In the genomic region with DNA sequence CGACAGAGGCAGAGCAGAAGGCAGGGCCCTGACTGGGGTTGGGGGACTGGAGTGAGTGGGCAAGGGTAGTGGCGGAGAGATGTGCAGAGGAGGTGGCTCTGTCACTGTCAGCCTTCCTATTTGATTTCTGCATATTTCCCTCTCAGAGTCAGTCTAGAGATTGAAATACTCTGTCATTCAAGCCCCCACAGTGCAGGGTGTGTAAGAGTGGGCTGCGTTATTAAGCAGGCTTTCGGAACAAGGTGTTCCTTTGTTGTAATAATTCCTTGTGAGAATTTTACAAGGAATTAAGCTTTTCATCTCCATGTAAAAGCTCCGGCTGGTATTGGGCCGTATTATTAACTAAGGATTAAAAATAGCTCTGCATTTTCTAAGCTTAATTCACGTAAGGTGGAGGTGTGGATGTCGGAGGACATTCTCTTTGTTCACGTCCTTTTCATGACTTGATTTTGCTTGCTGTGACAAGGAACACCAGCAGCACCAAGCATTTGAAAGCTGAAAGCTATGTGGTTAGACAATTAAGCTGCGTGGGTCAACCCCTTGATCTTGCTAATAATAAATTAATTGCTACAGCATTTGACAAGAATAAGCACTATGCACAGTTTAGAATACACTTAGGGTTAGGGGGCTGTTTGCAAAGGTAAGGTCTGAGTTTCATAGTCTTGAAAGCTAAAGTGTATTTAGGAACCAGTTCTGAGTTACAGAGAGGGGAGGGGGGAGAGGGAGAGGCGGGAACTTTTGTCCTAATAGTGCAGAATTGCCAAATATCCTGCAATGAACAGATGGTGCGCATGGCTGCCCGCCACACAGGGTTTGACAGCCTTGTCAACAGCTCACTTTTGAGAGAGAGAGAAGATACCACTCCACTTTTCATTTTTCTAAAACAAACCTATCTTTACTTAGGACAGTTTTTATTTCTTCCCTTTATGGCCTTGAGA, we compare ENCODE assay signal across 12 mouse cellular contexts. TPM values are rescaled to one million over a fixed set of nuclear protein-coding genes. Genes with fewer than 3 reads are reported as not detected.
DNase-seq lines count a peak whose midpoint lies in the region; ATAC-seq lines count a peak whose summit lies in the region.
"Had no signal": no experiment of that assay in that cellular context is flagged by ENCODE, and none has a peak within 500 bp of the region (broad histone marks: within the 10 kb centered on the region; RNA-seq: fewer than 3 reads in every experiment).

No protein-coding gene starts in this region.

- no peaks in the 10 kb centered on the region for H3K9me3 ChIP-seq in hindbrain, embryonic 16.5 days (ENCODE audit: control insufficient read depth, low read length)
- no peaks in the 10 kb centered on the region for H3K9me3 ChIP-seq in hindbrain, embryonic 13.5 days
- no peaks in the 10 kb centered on the region for H3K9me3 ChIP-seq in forebrain, embryonic 12.5 days
- H3K9me3 ChIP-seq in kidney, embryonic 14.5 days (ENCODE audit: control insufficient read depth, low read length) = no peaks in the 10 kb centered on the region
- H3K9me3 ChIP-seq: embryonic facial prominence, embryonic 15.5 days; hindbrain, embryonic 12.5 days had no signal

- H3K36me3 ChIP-seq in hindbrain, embryonic 16.5 days (ENCODE audit: control insufficient read depth, insufficient read depth, low read length) = no peaks in the 10 kb centered on the region
- no peaks in the 10 kb centered on the region for H3K36me3 ChIP-seq in hindbrain, embryonic 13.5 days
- no peaks in the 10 kb centered on the region for H3K36me3 ChIP-seq in forebrain, embryonic 12.5 days (replicated peaks)
- H3K36me3 ChIP-seq in kidney, embryonic 14.5 days (ENCODE audit: control insufficient read depth, insufficient read depth, low read length) = no peaks in the 10 kb centered on the region
- H3K36me3 ChIP-seq: embryonic facial prominence, embryonic 15.5 days; hindbrain, embryonic 12.5 days had no signal

- no peak overlapping the region for H3K27ac ChIP-seq in hindbrain, embryonic 16.5 days (ENCODE audit: low read depth, low read length)
- H3K27ac ChIP-seq in hindbrain, embryonic 13.5 days = no peak overlapping the region
- H3K27ac ChIP-seq in forebrain, embryonic 12.5 days = peak overlapping the region; percentile 50; the same call in 1 of the 2 replicates
- no peak overlapping the region for H3K27ac ChIP-seq in kidney, embryonic 14.5 days (ENCODE audit: low read depth, low read length)
- H3K27ac ChIP-seq: embryonic facial prominence, embryonic 15.5 days; hindbrain, embryonic 12.5 days; left cerebral cortex, adult 2 months; liver, embryonic 14.5 days had no signal

- no peak overlapping the region for H3K4me3 ChIP-seq in hindbrain, embryonic 16.5 days (ENCODE audit: low read length)
- no peak overlapping the region for H3K4me3 ChIP-seq in hindbrain, embryonic 13.5 days
- H3K4me3 ChIP-seq in forebrain, embryonic 12.5 days (replicated peaks) = no peak overlapping the region
- H3K4me3 ChIP-seq in kidney, embryonic 14.5 days (ENCODE audit: low read length) = no peak overlapping the region
- H3K4me3 ChIP-seq: embryonic facial prominence, embryonic 15.5 days; hindbrain, embryonic 12.5 days; left cerebral cortex, adult 2 months had no signal

- ATAC-seq in hindbrain, embryonic 16.5 days = peak; percentile 54; the same call in 1 of the 2 replicates
- ATAC-seq in hindbrain, embryonic 13.5 days (ENCODE audit: low FRiP score) = no peak
- ATAC-seq in forebrain, embryonic 12.5 days (ENCODE audit: low FRiP score) = 0 out of 2 replicates have a peak, but pooled peaks have one; percentile 39
- ATAC-seq in kidney, embryonic 14.5 days (ENCODE audit: low FRiP score, low TSS enrichment) = no peak

- 0 out of 2 replicates have a peak, but pooled peaks cover 3% of the 10 kb centered on the region for H3K27me3 ChIP-seq in hindbrain, embryonic 16.5 days (replicated peaks; ENCODE audit: control insufficient read depth, insufficient read depth, low read length)
- 0 out of 2 replicates have a peak, but pooled peaks cover 4% of the 10 kb centered on the region for H3K27me3 ChIP-seq in hindbrain, embryonic 13.5 days
- peaks cover 4% of the 10 kb centered on the region; the same call in 1 of the 2 replicates for H3K27me3 ChIP-seq in forebrain, embryonic 12.5 days
- no peaks in the 10 kb centered on the region for H3K27me3 ChIP-seq in kidney, embryonic 14.5 days (ENCODE audit: control insufficient read depth, insufficient read depth, low read length)
- H3K27me3 ChIP-seq: hindbrain, embryonic 12.5 days had no signal

- H3K9ac ChIP-seq in hindbrain, embryonic 16.5 days (ENCODE audit: low read depth, low read length) = no peak overlapping the region
- no peak overlapping the region for H3K9ac ChIP-seq in hindbrain, embryonic 13.5 days
- H3K9ac ChIP-seq in forebrain, embryonic 12.5 days = no peak overlapping the region
- H3K9ac ChIP-seq in kidney, embryonic 14.5 days (ENCODE audit: low read depth, low read length) = no peak overlapping the region
- H3K9ac ChIP-seq: embryonic facial prominence, embryonic 15.5 days; hindbrain, embryonic 12.5 days; liver, embryonic 14.5 days had no signal

- WGBS in hindbrain, embryonic 16.5 days = 64% methylated on average over 13 of the region's 13 CpGs
- 77% methylated on average over 13 of the region's 13 CpGs for WGBS in hindbrain, embryonic 13.5 days
- 31% methylated on average over 13 of the region's 13 CpGs for WGBS in forebrain, embryonic 12.5 days
- 80% methylated on average over 13 of the region's 13 CpGs for WGBS in kidney, embryonic 14.5 days

- DNase-seq in brain, adult 2 months (ENCODE audit: low read depth, low spot score) = peak; percentile 69
- DNase-seq in layer of hippocampus, postnatal 36 days = peak; percentile 60 to 62
- DNase-seq in urinary bladder, postnatal 14 days (ENCODE audit: low spot score) = no peak
- DNase-seq in urinary bladder, postnatal 4 days (ENCODE audit: low spot score in 2 of 2) = no peak

- peaks cover 3% of the 10 kb centered on the region; the same call in 1 of the 2 replicates for H3K4me1 ChIP-seq in hindbrain, embryonic 16.5 days (ENCODE audit: control insufficient read depth, insufficient read depth, low read depth, low read length)
- no peaks in the 10 kb centered on the region for H3K4me1 ChIP-seq in hindbrain, embryonic 13.5 days (replicated peaks)
- H3K4me1 ChIP-seq in forebrain, embryonic 12.5 days = peaks cover 13% of the 10 kb centered on the region; the same call in 1 of the 2 replicates
- no peaks in the 10 kb centered on the region for H3K4me1 ChIP-seq in kidney, embryonic 14.5 days (ENCODE audit: control insufficient read depth, insufficient read depth, low read length)
- H3K4me1 ChIP-seq: hindbrain, embryonic 12.5 days had no signal

- H3K4me2 ChIP-seq in hindbrain, embryonic 16.5 days (ENCODE audit: low read length) = no peak overlapping the region
- H3K4me2 ChIP-seq in hindbrain, embryonic 13.5 days = no peak overlapping the region
- H3K4me2 ChIP-seq in forebrain, embryonic 12.5 days = no peak overlapping the region
- H3K4me2 ChIP-seq in kidney, embryonic 14.5 days (replicated peaks; ENCODE audit: low read depth, low read length) = no peak overlapping the region
- H3K4me2 ChIP-seq: embryonic facial prominence, embryonic 15.5 days; hindbrain, embryonic 12.5 days had no signal

RNA-seq across cellular contexts. Expression of a gene that starts 25.6 kb away (rescaled TPM):
- polyA plus RNA-seq in hindbrain, embryonic 16.5 days (2015; fragmentation: Nextera tagmentation; extraction: Ambion mirVana) = 7.8 and 7.9 TPM in 2 replicates
- polyA plus RNA-seq in hindbrain, embryonic 13.5 days (2015; fragmentation: Nextera tagmentation; extraction: Ambion mirVana) = 4.8 and 11.5 TPM in 2 replicates
- 5.1 and 8.0 TPM in 2 replicates for polyA plus RNA-seq in forebrain, embryonic 12.5 days (2016; fragmentation: Nextera tagmentation; extraction: Ambion mirVana)
- 1 to 10 TPM in 1 of 2 experiments, under 1 TPM in 1; 1.00 to 3.7 TPM for total RNA-seq in layer of hippocampus, postnatal 36 days (2021)
- polyA plus RNA-seq in kidney, embryonic 14.5 days (2014; fragmentation: Nextera tagmentation; extraction: Ambion mirVana) = 2.0 and 3.8 TPM in 2 replicates

RNA-seq across cellular contexts. Expression of a gene that starts 40.4 kb away (rescaled TPM):
- polyA plus RNA-seq in hindbrain, embryonic 16.5 days (2015; fragmentation: Nextera tagmentation; extraction: Ambion mirVana) = 75.7 and 85.5 TPM in 2 replicates
- polyA plus RNA-seq in hindbrain, embryonic 13.5 days (2015; fragmentation: Nextera tagmentation; extraction: Ambion mirVana) = 56.5 and 56.6 TPM in 2 replicates
- 40.9 and 43.1 TPM in 2 replicates for polyA plus RNA-seq in forebrain, embryonic 12.5 days (2016; fragmentation: Nextera tagmentation; extraction: Ambion mirVana)
- total RNA-seq in layer of hippocampus, postnatal 36 days (2021) = 10 to 100 TPM; 44.8 to 46.5 TPM
- 14.7 and 23.0 TPM in 2 replicates for polyA plus RNA-seq in kidney, embryonic 14.5 days (2014; fragmentation: Nextera tagmentation; extraction: Ambion mirVana)

Comparison
In these comparisons a context has a peak if more than half of its experiments do, and no peak if none do; other contexts are left out.
1. ATAC-seq: peak in hindbrain, embryonic 16.5 days (single experiment) and forebrain, embryonic 12.5 days (single experiment); none in hindbrain, embryonic 13.5 days (single experiment) and kidney, embryonic 14.5 days (single experiment).
2. DNase-seq: peak in brain, adult 2 months (single experiment) and layer of hippocampus, postnatal 36 days (2 of 2); none in urinary bladder, postnatal 14 days (single experiment) and urinary bladder, postnatal 4 days (0 of 2).